Mouse (Mus musculus) intestine, postnatal 0 days (tissue): ENCODE measurements around the gene Map4k1. TPM values are rescaled to one million over a fixed set of nuclear protein-coding genes. Genes with fewer than 3 reads are reported as not detected.
A peak's percentile ranks its signal among the peaks of the same experiment; 100 is the strongest.
"Not testable (repeated sequence)": the region's sequence is repeated elsewhere in the genome, so short reads cannot be mapped to it uniquely, and the experiment has no call there.

ENCODE experiments used
- ATAC-seq: fragments of 200-750 bp; cut with Nextera tagmentation; 2 replicates; pipeline ENCODE4 v1.8.0; 2017; ENCODE audit warnings: mild to moderate bottlenecking, moderate TSS enrichment, moderate library complexity
- H3K27ac ChIP-seq: fragments of 300-500 bp; sonication (generic); 2 replicates; pipeline ENCODE4 v1.5.1; 2014; ENCODE audit warnings: mild to moderate bottlenecking, low read depth, low read length, moderate library complexity
- H3K27me3 ChIP-seq: fragments of 300-500 bp; sonication (generic); replicated peaks from 2 replicates; pipeline ENCODE4 v1.6.1; 2014; ENCODE audit warnings: low read length, mixed read lengths; ENCODE audit not compliant: control insufficient read depth, insufficient read depth
- H3K36me3 ChIP-seq: fragments of 300-500 bp; sonication (generic); 2 replicates; pipeline ENCODE4 v1.6.1; 2014; ENCODE audit warnings: mild to moderate bottlenecking, moderate library complexity; ENCODE audit not compliant: control insufficient read depth, insufficient read depth
- H3K4me1 ChIP-seq: fragments of 300-500 bp; sonication (generic); replicated peaks from 2 replicates; pipeline ENCODE4 v1.6.1; 2014; ENCODE audit warnings: antibody characterized with exemption, low read length, mixed read lengths; ENCODE audit not compliant: control insufficient read depth, insufficient read depth
- H3K4me2 ChIP-seq: fragments of 300-500 bp; sonication (generic); replicated peaks from 2 replicates; pipeline ENCODE4 v1.6.1; 2014; ENCODE audit warnings: low read depth, mild to moderate bottlenecking, moderate library complexity
- H3K4me3 ChIP-seq: fragments of 300-500 bp; sonication (generic); 2 replicates; pipeline ENCODE4 v1.5.1; 2014; ENCODE audit warnings: low read depth, low read length
- H3K9ac ChIP-seq: fragments of 300-500 bp; sonication (generic); 2 replicates; pipeline ENCODE4 v1.6.1; 2014; ENCODE audit warnings: mild to moderate bottlenecking, low read depth, low read length
- H3K9me3 ChIP-seq: fragments of 300-500 bp; sonication (generic); 2 replicates; pipeline ENCODE4 v1.6.1; 2016; ENCODE audit warnings: mixed run types; ENCODE audit not compliant: control insufficient read depth
- CTCF ChIP-seq: sonication (generic); IDR thresholded peaks from 2 replicates; pipeline ENCODE4 v1.5.1; 2016; ENCODE audit warnings: low read depth, mild to moderate bottlenecking, control low read depth, antibody characterized with exemption, moderate library complexity
- WGBS: fragments of 180-500 bp; shearing (Covaris S2); extraction: QIAGEN DNeasy Blood & Tissue Kit; methylation state at CpG from one replicate; pipeline ENCODE4 v1.1.7; 2014; 5-methylcytosine and 5-hydroxymethylcytosine counted together
- polyA plus RNA-seq: library from polyadenylated mRNA; unstranded; fragments of >200 nt; fragmentation: Nextera tagmentation; extraction: Ambion mirVana; gene quantifications from 2 replicates; pipeline ENCODE4 v1.2.1, GENCODE M21; 2015

Gene Map4k1
- polyA plus RNA-seq, 1 experiment from 2014 or later = 1.6 TPM

DNA sequence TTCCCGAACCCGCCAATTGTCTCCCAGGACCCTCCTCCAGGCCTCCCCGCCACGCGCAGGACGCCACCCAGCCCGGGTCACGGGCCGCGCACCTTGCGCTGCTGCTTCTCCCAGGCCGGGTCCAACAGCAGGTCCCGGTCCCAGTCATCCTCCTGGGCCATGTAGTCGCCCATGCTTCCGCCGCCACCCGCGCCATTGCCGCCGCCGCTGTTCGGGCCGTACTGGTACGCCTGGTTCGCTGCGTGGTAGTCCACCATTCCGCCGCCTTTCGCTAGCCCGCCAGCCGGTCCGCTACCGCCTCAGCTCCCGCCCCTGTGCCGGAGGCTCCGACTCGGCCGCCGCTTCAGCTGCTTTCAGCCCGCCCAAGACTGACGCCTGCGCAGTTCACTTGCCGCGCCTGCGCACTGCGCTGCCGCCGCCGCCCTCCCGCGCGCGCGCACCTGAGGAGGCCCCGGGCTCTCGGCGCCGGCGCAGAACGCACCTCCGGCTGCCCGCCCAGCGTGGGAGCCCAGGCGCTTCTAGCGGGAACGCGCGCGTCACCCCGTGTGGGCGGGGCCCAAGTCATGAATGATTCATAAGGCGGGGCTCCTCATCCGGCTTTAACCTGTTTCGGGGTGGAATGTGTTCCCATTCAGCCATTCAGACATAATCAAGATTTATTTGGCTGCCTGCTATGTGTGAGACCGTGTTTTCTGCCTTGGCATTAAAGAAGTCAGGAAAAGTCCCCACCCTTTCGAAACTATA, 19.8 kb upstream of the Map4k1 start, which contains the start of gene Actn4:
Actn4 (minus strand) TSS at position 414 of the 744 bp plus-strand sequence.
- no peak for TF ChIP-seq CTCF
- Histone ChIP-seq H3K27ac (peak within 1 kb of the TSS; percentile 93), H3K4me3 (peak within 1 kb of the TSS; percentile 100), H3K27me3 (no peaks in the 10 kb centered on the region), H3K9ac (peak within 1 kb of the TSS; percentile 99), H3K9me3 (no peaks in the 10 kb centered on the region), H3K4me1 (0 out of 2 replicates have a peak, but pooled peaks cover 5% of the 10 kb centered on the region), H3K4me2 (peak within 1 kb of the TSS; percentile 70), H3K36me3 (no peaks in the 10 kb centered on the region)
- WGBS = under 1% methylated on average over 71 of the region's 76 CpGs
- ATAC-seq = peak; percentile 93

DNA sequence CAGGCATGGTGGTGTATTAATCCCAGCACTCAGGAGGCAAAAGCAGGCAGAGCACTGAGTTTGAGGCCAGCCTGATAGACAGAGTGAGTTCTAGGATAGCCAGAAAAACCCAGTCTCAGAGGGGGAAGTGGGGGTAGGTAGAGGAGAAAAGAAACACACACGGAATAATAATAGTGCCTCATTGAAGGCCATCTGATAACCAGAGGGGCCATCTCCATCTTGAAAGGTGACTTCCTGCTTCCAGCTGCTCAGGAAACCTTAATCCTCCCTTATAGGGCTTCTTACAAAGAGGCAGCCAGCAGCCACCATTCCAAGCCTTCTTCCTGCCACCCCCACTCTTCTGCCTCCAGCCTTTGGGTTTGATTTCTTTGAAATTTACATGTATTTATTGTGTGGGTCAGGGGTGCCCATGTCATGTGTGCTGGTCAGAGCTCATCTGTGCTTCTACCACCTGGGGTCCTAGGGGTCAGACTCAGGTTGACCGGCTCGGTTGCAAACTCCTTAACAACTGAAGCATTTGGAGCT, 18.4 kb upstream of the Map4k1 start:
- no peak overlapping the region for H3K4me3 ChIP-seq
- H3K36me3 ChIP-seq = no peaks in the 10 kb centered on the region
- H3K9me3 ChIP-seq = no peaks in the 10 kb centered on the region
- 0 out of 2 replicates have a peak, but pooled peaks cover 5% of the 10 kb centered on the region for H3K4me1 ChIP-seq
- ATAC-seq = no peak
- no peaks in the 10 kb centered on the region for H3K27me3 ChIP-seq
- H3K27ac ChIP-seq = peak overlapping the region; percentile 93; the same call in 1 of the 2 replicates
- TF ChIP-seq CTCF = no peak
- 69% methylated on average over 3 of the region's 3 CpGs for WGBS
- no peak overlapping the region for H3K4me2 ChIP-seq
- H3K9ac ChIP-seq = no peak overlapping the region

DNA sequence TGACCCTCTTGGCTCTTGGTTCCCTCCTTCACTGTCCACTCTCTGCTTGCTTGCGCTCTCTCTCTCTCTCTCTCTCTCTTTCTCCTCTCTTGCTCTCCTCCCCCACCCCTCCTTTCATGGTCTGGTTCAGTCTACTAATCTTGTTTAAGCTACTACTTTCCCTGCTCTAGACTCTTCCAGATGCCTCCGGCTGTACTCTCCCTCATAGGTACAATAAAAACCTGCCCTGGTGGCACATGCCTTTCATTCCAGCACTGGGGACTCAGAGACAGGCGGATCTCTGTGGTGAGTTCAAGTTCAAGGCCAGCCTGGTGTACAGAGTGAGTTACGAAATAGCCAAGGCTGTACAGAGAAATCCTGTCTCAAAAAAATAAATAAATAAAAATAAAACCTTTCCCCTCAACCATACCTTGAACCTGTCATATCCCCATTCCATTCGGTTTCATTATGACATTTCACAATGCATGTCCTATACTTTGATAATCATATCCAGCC, 16.5 kb upstream of the Map4k1 start:
- Histone ChIP-seq H3K27ac (no peak overlapping the region), H3K4me2 (no peak overlapping the region), H3K4me3 (no peak overlapping the region), H3K4me1 (0 out of 2 replicates have a peak, but pooled peaks cover 3% of the 10 kb centered on the region), H3K27me3 (no peaks in the 10 kb centered on the region), H3K9me3 (no peaks in the 10 kb centered on the region), H3K36me3 (no peaks in the 10 kb centered on the region), H3K9ac (no peak overlapping the region)
- ATAC-seq = no peak
- 64% methylated on average over 5 of the region's 5 CpGs for WGBS
- TF ChIP-seq CTCF = no peak

DNA sequence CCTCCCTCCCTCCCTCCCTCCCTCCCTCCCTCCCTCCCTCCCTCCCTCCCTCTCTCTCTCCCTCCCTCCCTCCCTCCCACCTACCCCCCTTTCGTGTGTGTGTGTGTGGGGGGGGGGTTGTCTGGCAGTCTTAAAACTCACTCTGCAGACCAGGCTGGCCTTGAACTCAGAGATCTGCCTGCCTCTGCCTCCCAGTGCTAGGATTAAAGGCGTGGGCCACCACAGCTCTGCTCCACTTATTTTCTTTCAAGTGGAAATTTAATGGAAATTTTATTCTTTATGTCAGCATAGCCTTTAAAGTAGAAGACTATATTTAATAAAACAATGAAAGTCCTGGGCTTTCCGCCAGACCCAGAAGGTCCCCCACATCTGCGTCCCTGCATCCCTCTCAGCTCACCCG, 15.7 kb upstream of the Map4k1 start:
- no peak overlapping the region for H3K4me2 ChIP-seq
- no peaks in the 10 kb centered on the region for H3K9me3 ChIP-seq
- no peak overlapping the region for H3K4me3 ChIP-seq
- WGBS = 71% methylated on average over 4 of the region's 5 CpGs
- no peaks in the 10 kb centered on the region for H3K36me3 ChIP-seq
- H3K4me1 ChIP-seq = 0 out of 2 replicates have a peak, but pooled peaks cover 3% of the 10 kb centered on the region
- H3K27ac ChIP-seq = no peak overlapping the region
- H3K9ac ChIP-seq = no peak overlapping the region
- ATAC-seq = no peak
- no peak for TF ChIP-seq CTCF
- H3K27me3 ChIP-seq = no peaks in the 10 kb centered on the region

DNA sequence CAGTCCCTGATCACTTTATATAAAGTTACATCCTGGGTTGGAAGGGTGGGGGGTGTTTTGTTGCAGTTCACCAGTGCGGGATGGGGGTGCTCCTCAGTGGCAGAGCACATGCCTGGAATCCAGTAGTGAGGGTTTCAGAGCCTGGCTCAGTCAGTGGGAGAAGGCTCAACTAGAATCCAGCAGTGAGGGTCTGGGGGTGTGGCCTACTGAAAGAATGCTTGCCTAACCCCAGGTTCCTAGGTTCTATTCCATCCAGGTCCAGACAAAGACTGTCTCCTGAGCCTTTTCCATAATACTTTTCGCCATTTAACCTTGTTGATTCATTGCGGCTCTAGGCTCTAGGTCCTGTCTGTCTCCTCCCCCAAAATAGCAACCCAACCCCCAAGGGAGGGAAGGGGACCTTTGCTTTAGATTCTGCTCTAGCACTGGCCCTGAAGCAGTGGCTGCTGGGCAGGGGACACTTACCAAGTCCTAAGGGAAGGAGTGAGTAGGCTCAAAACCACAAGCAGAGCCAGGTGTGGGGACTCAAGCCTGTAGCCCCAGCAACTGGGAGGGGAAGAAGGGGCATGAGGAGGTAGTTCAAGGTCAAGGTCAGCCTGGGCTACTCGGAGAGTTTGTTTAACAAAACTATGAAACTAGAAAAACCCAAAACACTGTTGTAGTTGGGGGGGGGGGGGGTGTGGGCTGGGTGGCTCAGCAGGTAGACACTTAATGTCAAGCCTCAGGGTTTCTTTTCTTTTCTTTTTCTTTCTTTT, 14.9 kb upstream of the Map4k1 start:
- no peak for TF ChIP-seq CTCF
- H3K27me3 ChIP-seq = no peaks in the 10 kb centered on the region
- H3K9ac ChIP-seq = no peak overlapping the region
- 0 out of 2 replicates have a peak, but pooled peaks cover 7% of the 10 kb centered on the region for H3K36me3 ChIP-seq
- no peak overlapping the region for H3K4me2 ChIP-seq
- H3K9me3 ChIP-seq = no peaks in the 10 kb centered on the region
- H3K27ac ChIP-seq = no peak overlapping the region
- no peak for ATAC-seq
- 75% methylated on average over 4 of the region's 4 CpGs for WGBS
- H3K4me1 ChIP-seq = 0 out of 2 replicates have a peak, but pooled peaks cover 3% of the 10 kb centered on the region
- no peak overlapping the region for H3K4me3 ChIP-seq

DNA sequence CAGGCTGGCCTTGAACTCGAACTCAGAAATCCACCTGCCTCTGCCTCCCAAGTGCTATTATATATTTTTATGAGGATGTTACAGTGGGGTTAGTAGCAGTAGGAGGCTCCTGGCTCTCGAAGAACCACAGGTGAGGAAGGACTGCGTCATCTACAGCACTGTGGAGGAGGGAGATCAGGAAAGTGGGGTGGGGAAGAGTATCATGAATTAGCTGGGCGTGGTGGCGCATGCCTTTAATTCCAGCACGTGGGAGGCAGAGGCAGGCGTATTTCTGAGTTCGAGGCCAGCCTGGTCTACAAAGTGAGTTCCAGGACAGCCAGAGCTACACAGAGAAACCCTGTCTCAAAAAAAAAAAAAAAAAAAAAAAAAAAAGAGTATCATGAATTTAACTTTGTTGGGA, 13.7 kb upstream of the Map4k1 start:
- 88% methylated on average over 8 of the region's 8 CpGs for WGBS
- ATAC-seq, H3K27ac ChIP-seq, H3K9ac ChIP-seq, H3K4me1 ChIP-seq, H3K9me3 ChIP-seq, H3K36me3 ChIP-seq, H3K4me3 ChIP-seq, H3K27me3 ChIP-seq, H3K4me2 ChIP-seq: not testable (repeated sequence)
